Mouse (Mus musculus) heart, postnatal 10 days (tissue): ENCODE measurements around the gene Fshr. TPM values are rescaled to one million over a fixed set of nuclear protein-coding genes. Genes with fewer than 3 reads are reported as not detected.

Source experiments
- DNase-seq, 2 experiments: peaks; one replicate each; pipeline ENCODE4 v3.0.0; 2021
- intact Hi-C: fragments of 180-260 bp; cut with DNase I; formaldehyde crosslinking; loops from one replicate; pipeline ENCODE4 v1.15.1; 2025
- total RNA-seq, 2 experiments: library from RNA; stranded (reverse); gene quantifications; 2 replicates each; pipeline ENCODE4 v1.2.3; 2021

Gene Fshr
- total RNA-seq, 2 experiments from 2014 or later, result not detected

DNA sequence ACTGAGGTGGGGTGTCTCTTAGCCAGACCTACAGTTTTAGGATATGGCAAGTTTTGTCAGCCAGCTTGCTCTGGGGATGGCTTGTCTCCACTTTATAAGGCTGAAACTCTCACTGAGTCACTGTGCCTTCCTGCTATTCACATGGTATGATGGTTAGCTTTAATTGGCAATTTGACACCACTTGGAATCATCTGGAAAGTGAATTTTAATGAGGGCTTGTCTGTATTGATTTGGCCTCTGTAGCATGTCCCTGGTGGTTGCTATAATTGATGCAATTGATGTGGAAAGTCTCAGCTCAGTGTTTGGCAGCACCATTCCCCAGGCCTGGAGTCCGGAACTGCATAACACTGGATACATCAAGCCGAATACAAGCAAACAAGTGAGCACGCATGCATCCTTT is 164.4 kb downstream of the Fshr start:
- no peak for DNase-seq
- intact Hi-C loops, result no loop called here

DNA sequence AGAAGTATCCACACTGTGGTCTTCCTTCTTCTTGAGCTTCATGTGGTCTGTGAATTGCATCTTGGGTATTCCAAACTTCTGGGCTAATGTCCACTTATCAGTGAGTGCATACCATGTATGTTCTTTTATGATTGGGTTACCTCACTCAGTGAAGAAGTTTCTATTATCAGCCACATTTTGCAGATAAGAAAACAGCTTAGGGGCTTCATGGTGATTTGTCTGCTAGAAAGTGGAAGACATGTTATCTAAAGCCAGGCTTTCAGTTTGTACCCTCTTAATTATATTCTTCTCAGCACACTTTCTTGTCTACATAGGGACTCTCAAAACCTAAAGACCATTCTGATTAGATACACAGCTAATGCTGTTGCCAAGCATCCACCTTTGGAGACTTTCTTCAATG is 165.8 kb downstream of the Fshr start:
- intact Hi-C loops, result no loop called here
- no peak for DNase-seq

DNA sequence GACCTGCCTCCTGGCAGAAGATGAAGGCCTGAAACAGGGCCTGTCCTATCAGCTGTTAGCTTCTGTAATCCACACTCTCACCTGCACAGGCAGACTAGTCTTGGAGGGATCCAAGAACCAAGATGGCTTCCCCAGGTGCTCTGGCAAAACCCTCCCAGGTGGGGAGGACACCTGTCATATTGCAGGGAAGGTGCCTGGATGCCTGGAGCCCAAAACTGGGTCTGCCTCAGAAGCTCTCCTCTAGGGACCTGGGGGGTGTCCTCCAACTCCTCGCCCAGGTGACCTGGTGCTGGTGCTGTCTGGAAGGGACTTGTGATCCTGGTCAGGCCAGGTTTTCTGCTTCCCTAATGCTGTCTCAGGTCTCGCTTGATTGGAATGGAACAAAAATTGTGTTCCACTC is 167.5 kb downstream of the Fshr start:
- DNase-seq, result no peak
- intact Hi-C loops, result no loop called here

DNA sequence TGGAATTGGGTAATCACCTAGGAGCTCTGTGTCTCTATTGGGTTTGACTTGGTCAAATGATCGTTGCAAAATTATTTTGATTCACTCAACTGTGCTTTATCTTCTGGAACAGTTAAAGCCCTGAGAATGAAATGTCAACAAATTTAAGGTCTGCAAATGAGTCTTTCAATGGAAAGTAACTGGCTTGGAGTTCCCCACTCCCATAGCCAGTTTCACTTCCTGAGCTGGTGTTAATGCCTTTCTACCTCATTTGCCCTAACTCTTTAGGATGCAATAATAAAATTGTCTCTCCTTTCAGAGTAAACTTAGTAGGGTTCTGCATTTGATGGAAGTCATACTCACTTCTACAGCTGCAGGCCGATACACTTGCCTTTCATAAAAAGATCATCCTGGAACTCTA is 181.0 kb downstream of the Fshr start:
- intact Hi-C loops, result no loop called here
- DNase-seq, result no peak

DNA sequence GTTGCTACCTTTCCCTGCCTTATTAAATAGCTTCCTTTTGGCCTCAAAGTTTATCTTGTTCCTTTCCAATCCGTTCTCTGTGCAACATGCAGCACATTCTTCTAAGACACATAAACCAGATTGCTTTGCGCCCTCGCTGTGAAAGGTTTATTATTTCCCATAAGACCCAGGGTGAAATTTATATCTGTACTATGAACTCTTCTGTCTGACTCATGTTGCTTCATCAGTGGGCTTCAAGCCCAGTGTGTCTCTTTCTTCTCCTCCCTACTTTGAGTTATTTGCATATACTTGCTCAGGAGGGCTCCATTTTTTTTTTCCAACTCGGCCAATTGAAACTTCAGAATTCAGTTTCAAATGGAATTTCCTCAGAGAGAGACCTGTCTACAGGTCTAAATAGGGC is 183.5 kb downstream of the Fshr start:
- intact Hi-C loops, result no loop called here
- no peak for DNase-seq

DNA sequence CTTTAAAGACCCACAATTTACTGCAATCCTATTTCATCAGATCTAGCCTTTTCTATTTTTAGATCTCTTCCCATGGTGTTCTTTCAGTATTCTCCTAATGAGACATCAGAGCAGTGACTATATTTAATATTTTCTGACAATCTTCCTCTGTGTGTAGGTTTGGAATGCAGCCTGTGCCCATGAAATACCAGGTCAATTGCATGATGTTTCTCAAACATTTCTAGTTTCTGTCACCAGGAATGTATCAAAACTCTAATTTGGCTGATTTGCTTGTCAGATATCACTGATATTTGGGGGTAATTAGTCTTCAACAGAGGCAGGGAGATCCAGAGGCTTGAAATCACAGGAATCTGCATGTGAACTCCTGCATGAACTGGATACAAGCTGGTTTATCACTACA is 186.8 kb downstream of the Fshr start:
- DNase-seq, result no peak
- intact Hi-C loops, result no loop called here

DNA sequence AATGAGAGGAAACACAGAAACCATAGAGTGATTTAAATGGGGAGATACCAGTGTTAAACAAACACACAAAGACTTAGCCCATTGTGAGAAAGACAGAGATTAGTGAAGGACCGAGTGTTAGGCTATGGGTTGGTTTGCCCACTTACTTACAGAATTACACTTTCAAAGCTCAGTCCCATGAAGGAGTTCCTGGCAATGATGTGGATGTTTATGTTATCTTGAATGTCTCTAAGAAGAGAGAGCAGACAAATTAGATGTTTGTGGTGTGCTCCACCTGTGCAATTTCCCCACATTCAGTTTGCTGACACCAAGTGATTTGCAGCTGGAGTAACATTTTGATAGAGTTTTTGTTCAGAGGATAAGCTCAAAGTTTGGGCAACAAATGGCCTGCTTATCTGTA is 191.4 kb downstream of the Fshr start:
- no peak for DNase-seq
- intact Hi-C loops, result no loop called here

DNA sequence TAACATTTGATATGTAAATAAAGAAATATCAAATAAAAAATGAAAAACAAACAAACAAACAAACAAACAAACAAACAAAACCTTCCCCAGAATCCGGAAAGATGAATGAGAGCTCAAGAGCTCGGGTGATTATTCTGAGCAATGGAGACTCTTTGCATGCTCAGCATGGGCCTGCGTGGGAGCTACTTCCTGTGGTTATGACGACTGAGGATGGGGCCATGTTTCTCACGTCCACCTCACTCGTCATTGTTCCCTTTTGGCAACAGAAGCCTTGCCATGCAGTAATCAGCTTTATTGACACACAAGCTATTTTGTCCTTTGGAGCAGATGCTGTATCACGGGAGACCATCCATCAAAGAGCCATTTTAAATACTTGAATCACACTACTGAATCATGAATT is 191.8 kb downstream of the Fshr start:
- no peak for DNase-seq
- intact Hi-C loops, result no loop called here

DNA sequence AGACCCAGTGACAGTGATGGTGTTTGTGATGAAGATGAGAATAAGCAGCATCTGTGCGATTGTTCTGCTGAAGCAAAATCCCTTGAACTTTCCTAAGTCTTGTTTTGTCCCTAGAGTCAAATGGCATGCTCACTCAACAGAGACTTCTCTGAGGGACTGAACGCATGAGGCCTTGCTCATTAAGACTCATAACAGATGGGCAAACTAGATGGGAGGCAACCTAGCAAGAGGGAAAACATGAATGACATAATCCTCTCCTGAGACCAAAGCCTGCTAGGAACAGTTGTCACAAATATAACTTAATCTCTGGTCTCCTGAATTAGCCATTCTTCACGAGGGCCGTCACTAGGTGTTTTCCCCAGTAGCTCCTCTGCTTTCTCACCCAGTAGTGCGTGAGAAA is 194.5 kb downstream of the Fshr start:
- intact Hi-C loops, result no loop called here
- DNase-seq, result no peak

DNA sequence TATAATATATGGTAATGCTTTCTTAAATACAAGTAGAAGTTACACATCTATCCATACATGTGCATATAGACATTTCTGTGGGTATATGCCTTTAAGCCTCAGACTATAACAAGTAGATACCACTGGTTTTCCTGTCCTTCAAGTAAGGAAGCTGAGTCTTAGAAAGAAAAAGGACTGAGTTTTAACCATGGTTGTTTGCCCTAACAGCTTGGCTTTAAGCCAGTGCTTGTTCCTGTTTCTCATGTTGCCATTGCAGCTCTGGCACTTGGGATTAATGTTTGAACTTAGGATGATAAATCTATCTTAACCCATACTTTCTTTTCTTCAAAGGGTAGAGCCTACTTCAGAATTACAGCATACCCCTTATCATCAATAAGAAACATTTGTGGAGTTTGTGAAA is 200.6 kb downstream of the Fshr start:
- no peak for DNase-seq
- intact Hi-C loops, result no loop called here

DNA sequence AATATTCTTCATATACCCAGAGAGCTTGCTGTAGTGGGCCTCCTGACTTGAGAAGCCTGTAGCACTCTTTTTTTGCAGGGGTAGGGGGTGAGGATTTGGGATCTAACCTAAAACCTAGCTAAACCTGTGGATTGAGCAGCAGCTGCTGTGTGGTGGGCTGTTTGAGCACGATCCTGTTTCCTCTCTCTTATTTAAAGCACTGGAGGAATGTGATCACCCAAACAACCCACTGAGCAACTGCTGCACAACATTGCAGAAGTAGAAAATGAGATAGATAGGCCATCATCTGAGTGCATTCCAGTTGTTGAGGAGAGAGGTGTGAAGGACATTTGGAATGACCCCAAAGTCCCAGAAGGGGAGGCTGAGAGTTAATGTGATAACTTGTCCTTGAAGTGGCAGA is 202.2 kb downstream of the Fshr start:
- intact Hi-C loops, result no loop called here

DNA sequence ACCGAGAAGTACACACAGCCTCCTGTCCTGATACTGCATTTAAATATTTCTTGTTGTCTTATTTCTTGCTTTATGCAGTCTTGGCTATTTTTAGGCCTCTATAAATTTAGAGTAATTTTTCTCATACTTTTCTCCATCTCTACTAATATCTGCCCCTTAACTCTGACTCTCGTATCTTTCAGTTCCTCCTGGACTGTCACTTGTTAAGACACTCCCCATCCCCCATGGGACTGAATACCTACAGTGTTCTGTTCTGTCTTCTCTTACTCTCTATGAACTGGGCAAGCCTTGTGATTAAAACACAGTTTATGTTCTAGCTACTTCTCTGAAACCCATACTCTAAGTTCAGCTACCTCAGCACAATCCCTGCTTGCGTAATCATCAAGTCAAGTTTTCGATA is 209.2 kb downstream of the Fshr start:
- no peak for DNase-seq
- intact Hi-C loops, result no loop called here

More for the DNA sequence above, 202.2 kb downstream of the Fshr start:
- no peak for DNase-seq

DNA sequence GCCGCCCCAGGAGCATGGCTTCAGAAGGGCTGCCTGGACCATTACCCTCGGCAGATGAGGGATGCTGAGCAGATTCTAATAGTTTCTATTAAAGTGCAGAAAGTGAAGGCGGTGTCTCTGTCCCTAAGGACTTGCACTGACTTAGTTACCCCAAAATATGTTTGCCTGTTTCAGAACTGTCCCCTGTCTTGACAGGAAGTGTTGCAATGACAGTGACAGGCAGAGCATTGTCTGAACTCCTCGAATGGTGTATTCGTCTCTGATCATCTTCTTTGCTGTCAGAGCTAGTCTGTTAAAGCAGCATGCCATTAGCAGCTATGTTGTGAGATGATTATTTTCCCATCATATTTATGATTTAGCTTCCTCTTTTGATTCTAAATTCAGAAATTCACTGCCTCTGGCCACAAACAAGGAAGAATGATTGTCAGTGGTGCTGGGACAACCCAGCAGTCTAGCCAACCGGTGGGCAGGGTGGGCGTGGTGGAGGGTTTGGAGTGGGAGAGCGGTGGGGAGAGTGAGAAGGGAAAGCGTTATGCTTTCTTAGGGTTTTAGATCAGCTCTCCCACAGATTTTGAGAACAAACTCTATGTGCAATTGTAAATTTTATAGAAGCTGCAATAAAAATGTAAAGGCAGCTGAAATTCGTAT is 219.6 kb downstream of the Fshr start:
- intact Hi-C loops, result no loop called here
- DNase-seq, result no peak

DNA sequence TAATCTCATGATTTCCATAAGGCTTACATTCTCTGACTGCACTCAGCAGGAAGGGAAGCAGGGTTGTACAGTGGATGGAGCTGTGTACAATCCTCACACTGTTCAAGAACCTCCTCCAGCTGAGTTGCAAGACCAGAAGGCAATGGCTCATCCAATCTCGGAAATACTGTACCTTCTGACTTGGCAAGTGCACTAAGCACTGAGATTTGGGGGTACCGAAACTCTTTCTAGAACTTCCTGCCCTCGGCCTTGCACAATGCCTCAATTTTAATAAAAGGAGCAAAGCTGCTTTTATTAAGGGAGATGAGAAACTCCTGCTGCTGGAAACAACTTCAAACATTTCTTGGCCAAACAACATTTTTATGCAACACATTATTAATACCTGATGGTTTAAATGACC is 225.9 kb downstream of the Fshr start:
- intact Hi-C loops, result no loop called here
- DNase-seq, result no peak

DNA sequence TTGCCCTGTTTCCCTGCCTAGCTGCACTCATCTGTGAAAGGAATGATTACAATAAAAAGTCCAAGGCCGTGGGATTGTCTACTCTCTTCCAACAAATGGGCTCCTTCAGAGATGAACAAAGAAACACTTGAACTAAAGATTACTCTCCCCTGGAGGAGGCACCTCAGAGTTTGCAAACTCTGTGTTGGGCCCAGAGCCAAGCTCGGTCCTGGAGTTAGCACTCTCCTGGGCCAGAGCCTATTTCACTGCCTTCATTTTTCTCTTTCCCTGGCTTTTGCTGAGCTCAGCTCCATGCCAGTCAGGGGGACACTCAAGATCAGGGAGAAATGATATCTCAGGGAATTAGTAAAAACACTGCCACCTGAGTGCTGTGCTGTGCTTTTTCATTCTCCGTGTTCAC is 234.4 kb downstream of the Fshr start:
- no peak for DNase-seq
- intact Hi-C loops, result no loop called here

DNA sequence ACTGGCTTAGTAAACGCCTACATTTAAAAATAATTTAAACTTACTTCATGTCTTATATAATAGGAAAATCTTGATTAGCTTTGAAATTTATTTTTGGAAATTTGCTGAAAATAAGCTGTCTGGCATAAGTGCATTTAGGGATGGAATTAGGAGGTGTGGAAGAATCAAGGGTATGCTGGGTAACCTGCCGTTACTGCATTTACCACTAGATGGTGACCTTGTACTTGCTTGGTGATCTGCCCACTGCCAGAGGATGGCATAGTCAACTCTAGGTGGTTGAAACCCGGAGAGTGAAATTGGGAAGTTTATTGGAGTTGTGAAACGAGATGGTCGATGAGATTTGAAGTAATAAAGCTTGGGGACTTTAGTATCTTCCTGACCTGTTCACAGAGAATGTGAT is 246.5 kb downstream of the Fshr start:
- intact Hi-C loops, result loop anchor here (1.0 to 10.0 kb wide), 3 partner anchors 302 to 1631 kb away; no protein-coding TSS in a partner anchor
- peak; percentile 35 to 59 for DNase-seq

DNA sequence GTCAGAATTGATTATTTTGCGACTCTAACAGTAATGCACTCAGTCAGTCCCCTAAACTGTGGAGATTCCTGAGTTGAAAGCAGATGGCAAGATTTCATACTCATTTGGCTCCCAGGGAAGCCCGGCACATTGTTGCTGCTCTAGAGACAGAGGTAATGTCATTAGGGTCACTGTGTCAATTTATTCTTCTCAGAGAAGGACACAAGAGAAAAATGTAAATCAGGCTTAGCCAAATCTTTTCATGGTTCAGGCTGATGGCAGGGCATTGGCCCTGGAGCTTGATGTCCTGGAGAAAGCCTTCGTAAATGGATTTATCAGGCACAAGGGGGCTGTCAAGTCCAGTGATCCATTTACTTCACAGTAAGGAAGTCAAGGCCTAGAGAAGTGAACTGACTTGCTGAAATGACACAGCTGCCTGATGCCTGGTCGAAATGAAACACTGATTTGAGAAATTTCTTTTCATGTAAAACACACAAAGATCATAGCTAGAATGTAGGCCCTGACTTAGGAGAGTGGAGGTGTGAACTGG is 262.3 kb downstream of the Fshr start:
- intact Hi-C loops, result no loop called here
- no peak for DNase-seq

DNA sequence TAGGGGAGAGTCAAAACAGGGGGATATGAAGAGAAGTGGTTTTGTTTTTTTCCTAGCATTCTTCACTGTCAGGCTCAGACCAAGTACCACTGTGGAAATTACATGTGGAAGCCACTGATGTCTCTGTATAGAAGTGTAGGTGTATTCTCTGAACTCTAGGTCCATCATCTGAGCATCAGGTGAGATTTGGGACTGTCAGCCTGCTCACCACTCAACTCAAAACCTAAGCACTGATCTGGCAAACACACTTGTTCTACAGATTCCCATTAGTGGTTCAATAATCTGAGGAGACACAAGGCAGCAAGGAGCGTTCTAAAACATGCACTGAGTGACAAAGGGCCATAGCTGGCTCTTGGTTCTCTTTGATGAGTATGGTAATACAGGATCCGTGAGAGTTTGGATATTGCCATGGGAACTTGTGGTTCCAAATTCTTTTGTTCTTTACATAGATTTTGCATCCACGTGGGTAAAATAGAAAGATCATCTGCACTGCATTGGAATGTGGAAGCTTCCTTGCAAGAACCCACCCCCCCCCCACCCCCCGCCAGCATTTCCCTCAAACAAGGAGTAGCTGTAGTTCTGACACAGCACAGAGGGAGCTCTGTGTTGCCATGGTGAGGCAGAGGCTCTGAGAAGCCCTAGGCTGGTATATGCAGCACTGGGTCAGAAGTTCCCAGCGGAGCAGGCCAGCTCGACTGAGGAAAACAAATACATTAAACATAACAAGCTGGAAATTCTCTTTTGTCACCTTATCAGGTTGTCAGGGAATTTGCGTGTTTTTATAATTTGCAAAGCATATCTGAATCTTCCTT is 262.9 kb downstream of the Fshr start:
- intact Hi-C loops, result no loop called here
- no peak for DNase-seq

DNA sequence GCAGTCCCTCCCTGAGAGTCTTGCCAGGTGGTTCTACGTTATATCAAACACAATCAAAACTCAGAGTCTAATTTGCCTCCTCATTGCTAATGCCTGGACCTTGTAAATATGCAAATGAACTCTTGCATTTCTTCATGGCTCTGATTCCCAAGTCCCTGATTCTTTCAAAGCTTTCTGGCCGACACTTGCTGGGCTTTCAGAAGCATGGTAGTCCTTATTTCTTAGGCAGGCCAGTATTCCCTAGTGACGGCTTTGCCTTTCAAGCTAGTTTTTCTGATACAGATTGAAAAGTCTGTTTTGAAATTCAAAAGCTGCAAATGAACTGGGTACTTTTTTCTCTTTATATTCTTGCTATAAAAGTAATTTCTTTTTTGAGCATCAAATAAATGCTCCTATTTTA is 263.5 kb downstream of the Fshr start:
- no peak for DNase-seq
- intact Hi-C loops, result no loop called here
